Mouse (Mus musculus) mouse embryonic stem cell (cell line): ENCODE results near the gene Exoc8.

ENCODE experiments used
- in situ Hi-C, 2 experiments: fragments of 300-500 bp; cut with MboI; formaldehyde crosslinking; loops; 1 replicate in 1 of 2; 3 replicates in 1 of 2; pipeline ENCODE4 v1.14.3; 2019 to 2020; ENCODE audit warnings: low sequenced_read_pairs in 2 of 2, low pct_unique_long_range_greater_than_20kb in 1 of 2, mixed read lengths in 1 of 2; ENCODE audit not compliant: unreplicated experiment in 1 of 2

Gene Exoc8

DNA sequence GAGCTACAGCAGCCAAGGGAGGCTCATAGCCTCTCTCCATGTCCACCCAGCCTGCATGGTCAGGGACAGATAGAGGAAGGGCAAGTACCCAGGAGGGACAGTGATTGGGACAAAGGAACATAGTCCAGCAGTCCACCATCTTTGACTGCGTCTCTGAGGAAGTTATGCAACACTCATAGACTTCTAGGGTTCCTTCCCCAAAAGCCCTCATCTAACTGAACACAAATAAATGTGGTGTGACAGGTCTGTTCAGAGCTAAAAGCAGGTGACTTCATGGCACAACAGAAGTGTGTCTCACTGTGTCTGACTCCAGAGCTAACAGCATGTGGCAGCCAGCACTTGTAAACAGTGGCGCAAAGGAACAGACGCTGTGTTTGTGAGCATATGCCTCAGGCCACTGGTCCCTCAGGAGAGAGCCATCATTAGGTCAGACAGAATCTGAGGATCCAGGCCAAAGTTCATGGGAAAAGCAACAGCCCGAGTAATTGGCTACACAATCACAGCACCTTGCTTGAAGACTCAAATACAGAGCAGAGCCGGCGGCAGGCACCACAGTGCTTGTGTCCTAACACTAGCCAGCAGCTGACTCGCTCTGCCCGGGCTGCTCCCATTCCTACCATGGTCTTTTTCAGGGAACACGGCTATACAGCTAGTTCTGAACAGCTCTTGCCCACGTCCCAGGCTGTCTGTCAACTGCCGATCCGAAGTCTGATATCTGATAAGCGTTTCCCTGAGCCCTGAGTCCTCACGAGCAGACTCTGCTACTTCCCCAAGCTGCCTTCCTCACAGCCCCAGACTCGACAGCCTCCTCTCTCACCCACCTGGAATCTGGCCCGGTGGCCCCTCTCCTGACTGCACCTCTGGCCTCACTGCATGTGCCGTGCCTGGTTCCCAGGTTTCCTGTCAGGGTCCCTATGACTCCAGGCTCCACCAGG, 14.7 kb upstream of the Exoc8 start:
- in situ Hi-C loops: no loop called here

DNA sequence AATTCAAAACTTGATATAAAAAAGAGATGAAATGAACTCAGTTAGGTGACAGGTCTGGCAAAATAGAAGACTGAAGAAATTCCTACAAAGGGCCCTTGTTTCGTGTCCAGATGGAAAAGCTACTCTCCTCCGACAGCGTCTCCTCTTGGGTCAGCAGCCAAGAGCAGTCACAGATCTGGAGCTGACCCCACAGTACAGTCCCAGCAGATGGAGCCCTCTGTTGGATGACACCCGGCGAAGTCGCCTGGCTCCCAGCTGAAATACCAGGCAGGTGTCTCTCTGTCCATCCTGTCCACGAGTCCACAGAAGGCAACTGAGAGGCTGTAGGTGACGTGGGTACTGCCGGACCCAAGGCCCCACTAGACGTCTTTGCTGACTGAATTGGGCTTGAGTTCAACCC, 12.8 kb upstream of the Exoc8 start:
- in situ Hi-C loops: no loop called here

DNA sequence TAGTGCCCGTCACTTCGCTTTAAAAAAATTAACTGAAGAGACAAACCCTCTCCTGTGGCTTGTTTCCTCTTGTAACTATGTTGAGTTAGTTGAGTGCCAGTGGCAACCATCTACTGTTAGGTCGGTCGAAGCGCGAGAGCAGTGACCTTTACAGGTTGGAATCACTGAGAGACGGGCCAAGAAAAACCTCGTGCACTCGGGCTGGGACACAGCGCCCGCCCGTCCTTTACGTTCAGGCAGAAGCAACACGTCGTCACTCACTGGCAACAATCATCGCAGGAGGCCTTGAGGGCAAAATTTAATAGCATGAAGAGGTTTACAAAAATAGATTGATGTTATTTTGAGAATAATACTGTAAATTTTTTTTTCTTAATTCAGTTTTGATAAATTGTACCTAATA, 12.4 kb upstream of the Exoc8 start:
- in situ Hi-C loops: no loop called here

DNA sequence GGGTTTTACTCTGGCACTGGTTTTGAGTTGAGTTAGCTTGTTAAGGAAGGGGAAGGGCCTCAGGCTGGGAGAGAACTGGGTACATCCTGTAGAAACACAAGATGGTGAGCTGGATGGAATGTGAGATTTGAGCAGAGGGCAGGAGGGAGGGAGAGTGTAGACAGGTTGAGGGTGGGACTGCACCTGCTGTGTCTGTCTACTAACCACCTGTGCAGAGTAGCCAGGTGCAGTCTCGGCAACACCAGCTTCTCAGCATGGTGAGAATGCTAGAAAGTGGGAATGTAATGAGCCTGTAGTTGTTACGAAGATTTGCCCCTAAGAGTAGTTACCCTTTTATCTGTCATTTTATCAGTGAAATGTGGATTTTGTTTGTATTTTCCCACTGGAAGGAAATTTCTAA, 8.0 kb upstream of the Exoc8 start:
- in situ Hi-C loops: no loop called here

DNA sequence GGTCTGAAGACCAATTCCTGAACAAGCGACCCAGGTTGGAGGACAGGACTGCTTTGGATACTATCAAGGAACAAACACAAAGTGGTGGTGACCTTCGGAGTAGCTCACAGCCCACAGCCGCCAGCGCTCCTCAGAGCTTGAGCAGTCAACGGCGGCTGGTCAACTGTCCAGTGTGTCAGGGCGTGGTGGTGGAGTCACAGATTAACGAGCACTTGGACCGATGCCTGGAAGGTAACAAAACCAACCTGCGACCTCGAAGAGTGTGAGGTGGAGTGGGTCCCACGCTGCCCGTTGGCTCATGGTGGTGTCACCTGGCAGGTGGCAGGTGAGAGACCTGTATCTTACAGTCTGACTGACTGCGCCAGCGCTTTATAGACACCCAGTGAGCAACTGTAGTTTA, 5.7 kb upstream of the Exoc8 start:
- in situ Hi-C loops: no loop called here

DNA sequence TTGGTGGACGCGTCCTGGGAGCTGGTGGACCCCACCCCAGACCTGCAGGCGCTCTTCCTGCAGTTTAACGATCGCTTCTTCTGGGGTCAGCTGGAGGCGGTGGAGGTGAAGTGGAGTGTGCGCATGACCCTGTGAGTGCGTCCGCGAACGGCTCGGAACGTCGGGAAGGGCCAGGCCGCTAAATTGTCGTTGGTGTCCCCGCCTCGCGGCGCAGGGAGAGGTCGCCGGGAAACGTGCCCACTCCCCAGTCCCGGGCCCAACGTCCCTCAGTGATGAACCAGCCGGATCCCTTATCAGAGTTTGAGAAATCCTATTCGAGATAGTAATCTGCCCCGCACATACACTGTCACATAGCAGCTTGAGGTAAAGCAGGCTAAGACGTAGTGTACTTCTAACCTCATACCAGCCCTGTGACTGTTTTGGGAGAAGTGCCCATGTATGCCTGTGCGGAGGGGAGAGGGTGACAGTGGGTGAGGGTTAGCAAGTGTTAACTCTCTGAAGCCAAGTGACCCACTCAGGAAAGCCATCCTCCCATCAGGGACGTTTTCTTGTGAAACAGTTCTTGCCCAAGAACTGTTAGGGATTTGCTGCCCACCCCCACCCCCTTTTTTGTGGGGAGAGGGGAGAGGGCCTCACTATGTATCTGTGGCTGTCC, 873 bp upstream of the Exoc8 start:
- in situ Hi-C loops: no loop called here

DNA sequence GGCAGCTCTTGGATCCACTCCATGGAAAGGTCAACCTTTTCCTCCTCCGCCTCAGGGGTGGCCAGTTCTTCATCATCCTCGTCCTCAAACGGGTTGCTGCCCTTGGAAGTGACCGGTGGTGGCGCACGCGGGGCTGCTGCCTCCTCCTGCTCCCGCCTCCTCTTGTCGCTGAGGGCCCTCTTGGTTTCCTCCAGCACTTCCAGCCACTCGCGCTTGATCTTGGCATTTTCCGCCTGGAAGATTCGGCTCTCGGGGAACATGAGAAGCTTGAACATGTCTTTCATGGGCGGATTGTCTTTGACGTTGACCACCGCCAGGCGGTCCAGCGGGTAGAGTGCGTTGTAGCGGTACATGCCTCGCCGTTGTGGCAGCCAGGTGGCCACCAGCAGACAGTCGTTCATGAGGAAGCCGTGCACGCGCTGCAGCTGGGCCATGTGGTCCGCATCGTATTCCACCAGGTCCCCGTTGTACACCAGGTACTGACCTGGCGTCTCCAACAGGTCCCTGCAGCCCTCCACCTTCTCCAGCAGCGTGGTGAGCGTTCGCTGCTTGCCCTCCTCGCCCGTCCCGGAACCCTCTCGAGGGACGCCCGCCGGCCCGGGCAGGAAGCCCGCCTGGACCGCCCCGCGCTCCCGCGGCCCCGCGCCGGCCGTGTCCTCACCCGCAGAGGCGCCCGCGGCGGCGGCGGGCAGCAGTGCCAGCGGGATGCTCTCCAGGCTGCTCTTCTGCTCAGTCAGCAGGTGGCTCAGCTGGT, 696 bp downstream of the Exoc8 start:
- in situ Hi-C loops: no loop called here

DNA sequence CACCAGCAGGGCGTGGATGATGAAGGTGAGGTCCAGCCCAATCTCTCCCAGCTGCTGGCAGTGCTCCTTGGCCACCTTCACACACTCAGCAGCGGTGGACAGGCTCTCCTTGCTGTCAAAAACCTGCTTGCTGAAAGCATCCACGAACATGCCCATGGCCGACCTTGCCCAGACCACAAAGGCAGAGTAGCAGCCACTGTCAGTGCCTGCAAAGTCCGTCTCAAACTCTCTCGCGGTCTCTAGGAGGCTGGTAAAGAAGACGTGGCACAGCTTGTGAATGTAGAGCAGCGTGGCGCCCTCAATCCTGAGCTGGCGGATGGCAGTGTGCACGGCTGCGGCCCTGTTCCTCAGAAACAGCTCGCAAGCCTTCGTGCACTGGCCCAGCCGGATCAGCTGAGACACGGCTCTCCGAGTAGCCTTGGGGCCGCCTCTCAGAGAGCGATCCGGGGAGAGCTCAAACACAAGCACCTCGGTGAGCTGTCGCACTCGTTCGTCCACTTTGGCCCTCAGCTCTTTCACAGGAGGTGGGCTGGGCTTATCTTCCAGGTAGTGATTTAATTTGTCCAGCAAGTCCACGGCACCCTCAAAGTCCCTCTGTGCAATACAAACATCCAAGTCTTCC, 1.4 kb downstream of the Exoc8 start:
- in situ Hi-C loops: no loop called here

DNA sequence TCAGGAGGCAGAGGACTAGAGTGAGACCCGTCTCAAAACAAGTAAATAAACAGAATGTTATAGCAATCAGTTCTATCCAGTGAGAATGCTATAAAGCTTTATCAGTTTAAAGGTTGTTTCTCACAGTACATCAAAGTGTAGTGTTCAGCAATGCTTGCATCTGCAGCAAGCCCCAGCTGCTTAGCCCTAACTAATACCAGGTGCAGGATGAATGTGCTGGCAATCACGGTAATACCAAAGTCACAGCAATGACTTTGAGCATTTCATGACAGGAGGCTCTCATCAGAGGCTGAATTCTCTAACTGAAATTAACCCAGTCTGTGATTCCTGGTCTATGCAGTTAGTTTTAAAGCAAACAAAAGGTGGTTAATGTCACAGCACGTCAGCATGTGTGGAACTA, 4.9 kb downstream of the Exoc8 start:
- in situ Hi-C loops: no loop called here

DNA sequence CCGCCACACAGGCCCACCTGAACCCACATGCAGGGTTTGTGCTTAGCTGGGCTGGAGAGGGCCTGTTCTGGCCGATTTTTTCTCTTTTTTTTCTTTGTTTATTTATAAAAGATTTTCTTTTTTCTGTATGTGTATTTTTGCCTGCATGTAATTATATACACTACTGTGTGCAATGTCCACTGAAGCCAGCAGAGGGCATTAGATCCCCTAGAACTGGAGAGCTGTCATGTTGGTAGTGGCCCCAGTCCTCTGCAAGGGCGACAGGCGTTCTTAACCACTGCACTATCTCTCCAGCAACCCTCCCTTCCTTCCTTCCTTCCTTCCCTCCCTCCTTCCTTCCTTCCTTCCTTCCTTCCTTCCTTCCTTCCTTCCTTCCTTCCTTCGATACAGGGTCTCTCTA, 9.1 kb downstream of the Exoc8 start:
- in situ Hi-C loops: no loop called here

DNA sequence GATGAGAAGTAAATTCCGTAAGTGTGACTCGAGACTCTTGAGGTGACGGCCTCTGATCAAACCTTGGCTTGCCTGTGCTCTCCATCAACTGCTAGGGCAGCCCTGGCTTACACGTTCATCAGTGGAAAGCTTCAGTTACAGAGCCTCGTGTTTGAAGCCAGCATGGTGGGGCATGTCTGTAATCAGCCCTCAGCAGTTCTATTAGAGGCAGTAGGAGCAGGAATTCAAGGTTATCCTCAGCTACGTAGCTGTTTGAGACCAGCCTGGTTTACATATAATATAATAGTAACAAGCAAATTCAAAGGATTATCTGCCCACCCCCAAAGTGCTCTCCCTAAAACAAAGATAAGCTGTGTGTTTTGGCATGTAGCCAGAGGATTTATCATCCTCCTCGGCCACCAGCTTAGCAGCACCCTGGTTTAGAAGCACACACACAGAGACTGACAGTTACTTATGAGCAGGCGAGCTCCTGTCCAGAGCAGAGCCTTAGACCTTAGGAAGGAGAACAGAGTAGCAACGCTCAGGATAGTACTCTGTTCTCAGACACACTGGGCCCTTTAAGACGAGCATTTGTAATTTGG, 18.5 kb downstream of the Exoc8 start:
- in situ Hi-C loops: no loop called here

DNA sequence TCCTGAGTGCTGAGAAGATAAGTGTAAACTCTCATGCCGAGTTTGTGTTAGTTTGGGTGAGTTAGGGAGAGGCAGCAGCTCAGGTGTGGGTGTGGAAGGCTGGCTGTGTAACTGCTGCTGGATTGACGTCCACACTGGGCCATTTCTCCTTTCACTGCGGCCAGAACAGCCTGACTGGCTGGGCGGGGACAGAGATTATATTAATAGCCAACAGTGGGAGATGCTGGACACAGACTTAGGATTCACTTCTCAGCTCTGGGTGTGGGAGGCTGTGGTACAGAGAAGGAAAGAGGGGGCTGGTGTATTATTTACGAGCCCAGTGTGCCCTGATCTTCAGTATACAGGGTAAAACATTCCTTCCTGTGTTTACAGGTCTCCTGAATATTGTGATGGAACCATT, 19.4 kb downstream of the Exoc8 start:
- in situ Hi-C loops: no loop called here

DNA sequence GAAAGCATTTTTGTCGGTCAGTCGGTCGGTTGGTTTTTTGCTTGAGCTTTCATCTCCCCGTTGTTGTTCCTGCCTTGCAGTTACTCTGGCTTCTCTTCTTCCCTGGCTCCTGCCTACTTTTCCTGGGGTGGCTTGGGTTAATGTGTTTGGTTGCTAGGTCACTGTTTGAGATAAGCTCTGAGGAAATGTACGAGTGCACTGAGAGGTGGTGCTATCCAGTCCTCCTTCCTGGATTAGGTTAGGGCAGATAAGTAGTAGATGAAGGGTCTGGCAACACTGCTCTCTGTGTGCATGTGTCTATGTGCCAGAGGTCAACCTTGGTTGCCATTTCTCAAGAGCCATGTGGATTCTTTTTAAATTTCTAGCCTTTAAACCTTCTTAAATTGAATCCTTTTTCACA, 24.8 kb downstream of the Exoc8 start:
- in situ Hi-C loops: no loop called here

DNA sequence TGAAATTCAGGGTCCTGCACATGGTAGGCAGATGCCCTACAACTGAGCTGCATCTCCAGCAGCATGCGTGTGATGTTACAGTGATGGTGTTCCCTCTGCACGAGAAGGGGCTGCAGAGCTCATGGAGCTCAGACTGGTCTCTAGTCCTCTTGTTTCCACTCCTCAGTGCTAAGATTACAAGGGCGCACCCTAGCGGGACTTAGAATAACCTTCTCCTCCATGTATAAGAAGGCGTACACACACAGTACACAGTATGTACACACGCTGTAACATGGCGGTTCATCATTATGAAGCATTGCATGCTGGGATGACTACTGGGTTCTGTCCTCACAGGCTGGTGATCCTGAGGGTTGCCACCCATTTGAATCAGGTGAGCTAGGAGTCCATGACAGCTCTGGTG, 25.4 kb downstream of the Exoc8 start:
- in situ Hi-C loops: no loop called here

DNA sequence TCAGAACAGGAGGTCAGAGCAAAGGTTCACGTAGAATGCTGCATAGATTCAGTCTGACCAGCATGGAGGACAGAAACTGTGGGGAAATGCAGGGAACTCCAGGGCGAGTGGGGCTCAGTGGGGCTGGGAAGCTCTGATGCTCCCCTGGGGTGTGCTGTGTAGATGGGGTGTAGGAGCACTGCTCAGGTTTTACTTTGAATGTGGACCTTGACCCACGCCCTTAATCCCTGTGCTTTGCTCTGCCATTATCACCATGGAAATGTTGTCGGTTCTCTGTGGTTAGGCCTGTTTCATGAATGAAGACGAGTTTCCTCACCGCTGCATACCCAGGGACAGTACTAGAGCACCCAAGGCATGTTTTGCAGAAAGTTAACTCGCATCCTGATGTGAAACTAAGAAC, 26.0 kb downstream of the Exoc8 start:
- in situ Hi-C loops: no loop called here

DNA sequence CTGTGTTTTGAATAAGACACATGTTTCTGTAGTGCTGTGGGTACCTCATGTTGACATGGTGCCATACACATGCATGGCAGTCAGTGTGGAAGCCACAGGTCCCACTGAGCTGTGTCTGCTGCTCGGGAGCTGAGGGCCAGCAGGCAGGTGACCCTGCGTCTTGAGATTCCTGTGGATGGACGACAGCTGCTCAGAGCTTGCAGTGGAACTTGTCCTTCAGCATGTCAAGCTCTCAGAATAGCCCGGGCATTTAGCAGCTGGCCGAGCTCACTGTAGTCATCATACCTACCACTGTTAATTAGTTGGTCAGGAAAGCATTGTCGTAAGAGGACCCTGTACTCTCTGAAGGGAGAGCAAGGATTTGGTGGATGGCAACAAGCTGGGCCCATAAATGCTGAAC, 27.8 kb downstream of the Exoc8 start:
- in situ Hi-C loops: no loop called here

DNA sequence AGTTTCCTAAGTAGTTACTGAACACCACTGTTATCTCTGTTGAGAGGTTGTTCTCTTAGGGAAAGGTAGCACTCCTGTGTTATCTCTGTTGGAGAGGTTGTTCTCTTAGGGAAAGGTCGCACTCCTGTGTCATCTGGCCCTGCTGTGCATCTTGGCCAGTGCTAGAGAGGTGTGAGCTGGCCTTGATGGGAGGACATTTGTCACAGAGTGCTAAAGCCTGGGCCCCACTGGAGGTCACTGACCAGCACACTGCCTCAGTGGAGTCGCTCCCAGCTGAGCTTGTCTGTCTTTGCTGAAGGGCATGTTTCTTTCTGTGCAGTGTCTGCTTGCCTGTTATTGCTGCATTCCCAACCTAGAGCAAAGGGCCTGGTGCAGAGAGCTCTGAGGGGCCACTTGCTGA, 30.4 kb downstream of the Exoc8 start:
- in situ Hi-C loops: no loop called here

DNA sequence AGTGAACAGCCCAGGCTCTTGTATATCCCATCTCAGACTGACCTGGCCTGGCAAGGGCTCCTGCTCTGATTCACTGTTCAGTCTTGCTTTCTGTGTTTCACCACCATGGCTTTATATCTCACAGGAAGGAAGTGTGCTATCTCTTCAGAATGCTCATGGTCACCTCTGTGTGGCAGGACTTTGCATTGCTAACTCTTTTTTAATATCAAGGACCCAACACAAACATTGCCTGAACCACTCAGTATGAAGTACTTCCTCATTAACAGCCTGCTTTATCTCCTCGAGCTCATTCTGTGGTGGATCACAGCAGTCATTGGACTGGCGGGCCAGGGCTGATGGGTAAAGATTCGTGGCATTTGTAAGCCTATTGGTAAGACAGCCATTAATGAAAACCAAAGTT, 30.8 kb downstream of the Exoc8 start:
- in situ Hi-C loops: no loop called here

DNA sequence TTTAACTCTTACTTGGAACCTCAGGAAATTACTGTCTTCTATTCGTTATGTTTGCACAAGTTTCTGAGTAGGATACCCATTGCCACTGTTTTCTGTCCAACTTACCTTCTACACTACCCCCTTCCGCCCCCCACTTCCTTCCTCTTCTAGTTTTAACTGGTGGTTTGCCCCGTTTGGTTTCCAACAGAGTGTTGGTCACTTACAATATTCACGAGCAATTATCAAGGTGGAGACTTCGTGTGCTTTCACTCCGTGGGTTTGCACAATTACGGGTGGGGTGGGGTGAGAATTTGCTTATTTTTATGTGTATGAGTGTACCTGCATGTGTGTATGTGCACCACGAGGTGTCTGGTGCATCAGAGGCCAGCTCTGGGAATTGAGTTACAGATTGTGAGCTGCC, 33.8 kb downstream of the Exoc8 start:
- in situ Hi-C loops: no loop called here
